Mouse (Mus musculus) fibroblast of lung, adult 2 months (primary cell): ENCODE results near the gene Lrrc4b.
A peak's percentile ranks its signal among the peaks of the same experiment; 100 is the strongest.

Experiments
- DNase-seq: peaks from one replicate; pipeline ENCODE4 v3.0.0-alpha.2; 2011; ENCODE audit warnings: low read depth

The Lrrc4b gene

GRCm38 (mm10) chr7:44428968-44429521 is at the start of gene Lrrc4b:
TSS of gene Lrrc4b (plus strand) at chr7:44429018.
- no peak for DNase-seq

GRCm38 (mm10) chr7:44382541-44382940 is 46.3 kb upstream of the Lrrc4b start:
- no peak for DNase-seq

- DNase-seq = no peak
Observed at GRCm38 (mm10) chr7:44383980-44384715, 44.7 kb upstream of the Lrrc4b start, which contains the start of gene Syt3. TSS of gene Syt3 (plus strand) at chr7:44384102.

- no peak for DNase-seq
Observed at GRCm38 (mm10) chr7:44384716-44385059, 44.1 kb upstream of the Lrrc4b start.

GRCm38 (mm10) chr7:44385720-44386119 is 43.1 kb upstream of the Lrrc4b start, which contains the start of gene 1700008O03Rik:
TSS of gene 1700008O03Rik (minus strand) at chr7:44385820.
- no peak for DNase-seq

- no peak for DNase-seq
Observed at GRCm38 (mm10) chr7:44391831-44392230, 37.0 kb upstream of the Lrrc4b start.

- no peak for DNase-seq
Observed at GRCm38 (mm10) chr7:44392341-44392740, 36.5 kb upstream of the Lrrc4b start.

- DNase-seq = no peak
Observed at GRCm38 (mm10) chr7:44393284-44393683, 35.5 kb upstream of the Lrrc4b start.

- DNase-seq = no peak
Observed at GRCm38 (mm10) chr7:44398570-44398969, 30.2 kb upstream of the Lrrc4b start.

GRCm38 (mm10) chr7:44401673-44402072 is 27.1 kb upstream of the Lrrc4b start:
- no peak for DNase-seq

GRCm38 (mm10) chr7:44405346-44406014 is 23.3 kb upstream of the Lrrc4b start:
- peak; percentile 96 for DNase-seq

GRCm38 (mm10) chr7:44406015-44406355 is 22.8 kb upstream of the Lrrc4b start:
- DNase-seq = no peak

- DNase-seq = no peak
Observed at GRCm38 (mm10) chr7:44411144-44411543, 17.7 kb upstream of the Lrrc4b start.

GRCm38 (mm10) chr7:44413307-44413706 is 15.5 kb upstream of the Lrrc4b start:
- no peak for DNase-seq

- no peak for DNase-seq
Observed at GRCm38 (mm10) chr7:44427666-44428065, 1.2 kb upstream of the Lrrc4b start.

- DNase-seq = no peak
Observed at GRCm38 (mm10) chr7:44428171-44428950, 457 bp upstream of the Lrrc4b start.

- no peak for DNase-seq
Observed at GRCm38 (mm10) chr7:44429534-44430488, 993 bp downstream of the Lrrc4b start.

GRCm38 (mm10) chr7:44432550-44432949 is 3.7 kb downstream of the Lrrc4b start:
- no peak for DNase-seq

- no peak for DNase-seq
Observed at GRCm38 (mm10) chr7:44433371-44433770, 4.6 kb downstream of the Lrrc4b start.

- DNase-seq = no peak
Observed at GRCm38 (mm10) chr7:44434089-44434488, 5.3 kb downstream of the Lrrc4b start.

- DNase-seq = no peak
Observed at GRCm38 (mm10) chr7:44435796-44436195, 7.0 kb downstream of the Lrrc4b start.
